Mouse (Mus musculus) small intestine, adult 2 months (tissue): ENCODE data around the gene Jarid2. TPM values are rescaled to one million over a fixed set of nuclear protein-coding genes. Genes with fewer than 3 reads are reported as not detected.

Experiments
- H3K27ac ChIP-seq: fragments of 200-500 bp; 2 replicates; pipeline ENCODE4 v1.5.1; 2012; ENCODE audit warnings: low read depth, low read length, control low read depth, inconsistent platforms; ENCODE audit not compliant: insufficient read depth
- H3K27me3 ChIP-seq: fragments of 200-500 bp; 2 replicates; pipeline ENCODE4 v1.6.1; 2012; ENCODE audit warnings: mild to moderate bottlenecking, moderate library complexity, low read length, inconsistent platforms; ENCODE audit not compliant: control insufficient read depth, insufficient read depth
- H3K36me3 ChIP-seq: fragments of 200-500 bp; 2 replicates; pipeline ENCODE4 v1.6.1; 2012; ENCODE audit warnings: mild to moderate bottlenecking, low read length, control low read depth, inconsistent platforms; ENCODE audit not compliant: control insufficient read depth, insufficient read depth
- H3K4me1 ChIP-seq: fragments of 200-500 bp; 2 replicates; pipeline ENCODE4 v1.6.1; 2012; ENCODE audit warnings: low read length, inconsistent platforms, mixed read lengths; ENCODE audit not compliant: control insufficient read depth, insufficient read depth, insufficient read length
- H3K4me3 ChIP-seq: fragments of 200-500 bp; 2 replicates; pipeline ENCODE4 v1.5.1; 2012; ENCODE audit warnings: low read depth, mild to moderate bottlenecking, control low read depth, inconsistent platforms, low read length, moderate library complexity
- CTCF ChIP-seq: fragments of 200-500 bp; IDR thresholded peaks from 2 replicates; pipeline ENCODE4 v1.5.1; 2012; ENCODE audit warnings: low read depth, mild to moderate bottlenecking, control low read depth, inconsistent platforms, low read length, moderate library complexity, mixed read lengths; ENCODE audit not compliant: insufficient replicate concordance, insufficient read length; ENCODE audit errors: extremely low read depth
- POLR2A ChIP-seq: fragments of 200-500 bp; IDR thresholded peaks from 2 replicates; pipeline ENCODE4 v1.6.1; 2012; ENCODE audit warnings: low read depth, mild to moderate bottlenecking, control low read depth, inconsistent platforms, low read length, moderate library complexity
- WGBS: fragments of 180-500 bp; shearing (Covaris S2); methylation state at CpG from one replicate; pipeline ENCODE4 v1.1.7; 2018; 5-methylcytosine and 5-hydroxymethylcytosine counted together
- polyA plus RNA-seq: library from polyadenylated mRNA; depleted of rRNA; stranded (reverse); fragments of >200 nt; gene quantifications from 2 replicates; pipeline ENCODE4 v1.2.3, GENCODE M21; 2012

Jarid2 gene
- polyA plus RNA-seq, 1 experiment, result 9.5 TPM

- Histone ChIP-seq H3K27me3 (no peaks in the 10 kb centered on the region), H3K36me3 (peaks cover 4% of the 10 kb centered on the region; the same call in 1 of the 2 replicates), H3K27ac (no peak overlapping the region), H3K4me1 (no peaks in the 10 kb centered on the region), H3K4me3 (no peak overlapping the region)
- TF ChIP-seq POLR2A (no peak), CTCF (no peak)
- WGBS, result 93% methylated on average over 2 of the region's 2 CpGs
Measured at GRCm38 (mm10) chr13:44781126-44781525, 51.9 kb downstream of the Jarid2 start.

GRCm38 (mm10) chr13:44784551-44784950, 55.3 kb downstream of the Jarid2 start:
- TF ChIP-seq CTCF (no peak), POLR2A (no peak)
- no peaks in the 10 kb centered on the region for H3K27me3 ChIP-seq
- H3K4me1 ChIP-seq, result no peaks in the 10 kb centered on the region
- no peak overlapping the region for H3K4me3 ChIP-seq
- H3K27ac ChIP-seq, result no peak overlapping the region
- WGBS, result 72% methylated on average over 1 of the region's 1 CpGs
- 0 out of 2 replicates have a peak, but pooled peaks cover 2% of the 10 kb centered on the region for H3K36me3 ChIP-seq

DNA sequence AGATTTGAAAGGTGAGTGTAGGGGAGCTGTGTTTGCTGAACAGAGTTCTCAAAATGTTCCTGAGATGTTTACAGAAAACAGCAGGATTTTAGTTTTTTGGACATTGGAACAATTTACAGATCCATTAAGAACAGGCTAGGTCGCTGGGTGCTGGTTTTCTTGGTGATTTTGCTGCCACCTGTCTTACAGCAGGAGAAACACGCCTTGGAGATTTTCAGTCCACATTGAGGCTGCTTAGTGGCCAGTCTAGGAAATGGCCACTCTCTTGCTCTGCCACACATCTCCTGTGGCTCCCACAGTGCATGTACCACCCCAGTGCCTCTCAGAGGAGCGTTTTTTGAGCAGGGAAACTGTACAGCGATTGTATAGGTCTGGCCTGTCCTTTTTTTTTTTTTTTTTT, 57.0 kb downstream of the Jarid2 start:
- 38% methylated on average over 4 of the region's 4 CpGs for WGBS
- TF ChIP-seq CTCF (peak; percentile 59; the same call in 1 of the 2 replicates), POLR2A (no peak)
- no peak overlapping the region for H3K4me3 ChIP-seq
- no peaks in the 10 kb centered on the region for H3K4me1 ChIP-seq
- H3K36me3 ChIP-seq, result 0 out of 2 replicates have a peak, but pooled peaks cover 2% of the 10 kb centered on the region
- H3K27me3 ChIP-seq, result no peaks in the 10 kb centered on the region
- no peak overlapping the region for H3K27ac ChIP-seq

DNA sequence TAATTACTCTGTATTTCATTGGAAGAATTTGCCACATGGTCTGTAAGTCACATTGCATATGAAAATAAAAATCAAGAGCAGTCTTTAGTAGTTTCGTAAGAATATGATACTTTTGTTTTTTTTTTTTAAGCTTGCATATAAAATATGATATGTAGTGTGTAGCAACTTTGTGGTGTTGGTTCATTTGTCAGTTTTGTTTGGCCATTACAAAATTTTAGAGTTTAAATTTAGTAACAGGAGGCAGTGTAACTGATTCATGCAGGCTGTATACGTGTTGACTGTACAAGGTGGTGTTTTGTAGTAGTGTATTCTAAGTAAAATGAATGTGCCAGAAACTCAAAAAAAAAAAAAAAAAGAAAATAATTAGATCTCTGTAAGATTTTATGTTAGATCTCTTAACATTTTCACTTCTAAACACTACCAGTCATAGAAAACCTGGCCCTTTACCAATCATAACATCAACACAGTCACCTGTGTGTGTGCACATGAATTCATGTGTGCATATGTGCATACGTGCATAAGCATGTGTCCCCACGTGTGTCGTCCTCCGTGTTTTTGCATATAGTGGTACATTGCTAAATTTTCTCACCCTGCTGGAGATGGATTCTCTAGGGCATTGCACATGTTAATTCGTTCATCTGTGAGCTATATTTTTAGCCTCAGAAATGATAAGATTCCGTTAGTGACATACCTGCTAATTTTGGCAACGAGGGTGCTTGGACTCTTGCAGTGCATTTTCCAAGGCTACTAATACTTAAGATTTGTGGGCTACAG, 59.3 kb downstream of the Jarid2 start:
- no peaks in the 10 kb centered on the region; the same call in 1 of the 2 replicates for H3K4me1 ChIP-seq
- H3K27ac ChIP-seq, result no peak overlapping the region
- TF ChIP-seq CTCF, result no peak
- TF ChIP-seq POLR2A, result no peak
- H3K27me3 ChIP-seq, result no peaks in the 10 kb centered on the region
- H3K36me3 ChIP-seq, result no peaks in the 10 kb centered on the region
- 82% methylated on average over 9 of the region's 9 CpGs for WGBS
- no peak overlapping the region for H3K4me3 ChIP-seq

DNA sequence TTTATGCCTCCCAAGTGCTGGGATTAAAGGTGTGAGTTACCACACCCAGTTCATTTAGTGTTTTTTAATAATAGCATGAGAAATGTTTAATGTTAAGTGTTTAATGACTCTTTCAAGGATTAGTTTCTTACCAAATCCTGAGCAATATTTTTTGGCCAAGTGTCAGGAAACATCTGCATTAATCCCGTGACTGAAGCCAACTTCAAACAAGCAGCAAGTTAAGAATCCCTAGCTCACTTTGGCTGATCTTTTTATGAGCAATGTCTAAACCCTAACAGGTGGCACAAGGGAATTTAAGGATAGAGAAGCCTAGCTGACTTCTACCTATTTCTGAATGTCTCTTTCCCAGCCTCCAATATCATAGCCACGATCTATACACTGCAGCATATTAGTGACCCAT, 60.7 kb downstream of the Jarid2 start:
- Histone ChIP-seq H3K4me1 (no peaks in the 10 kb centered on the region; the same call in 1 of the 2 replicates), H3K36me3 (no peaks in the 10 kb centered on the region), H3K27me3 (no peaks in the 10 kb centered on the region), H3K27ac (no peak overlapping the region), H3K4me3 (no peak overlapping the region)
- TF ChIP-seq CTCF (no peak), POLR2A (no peak)
- 53% methylated on average over 2 of the region's 2 CpGs for WGBS

DNA sequence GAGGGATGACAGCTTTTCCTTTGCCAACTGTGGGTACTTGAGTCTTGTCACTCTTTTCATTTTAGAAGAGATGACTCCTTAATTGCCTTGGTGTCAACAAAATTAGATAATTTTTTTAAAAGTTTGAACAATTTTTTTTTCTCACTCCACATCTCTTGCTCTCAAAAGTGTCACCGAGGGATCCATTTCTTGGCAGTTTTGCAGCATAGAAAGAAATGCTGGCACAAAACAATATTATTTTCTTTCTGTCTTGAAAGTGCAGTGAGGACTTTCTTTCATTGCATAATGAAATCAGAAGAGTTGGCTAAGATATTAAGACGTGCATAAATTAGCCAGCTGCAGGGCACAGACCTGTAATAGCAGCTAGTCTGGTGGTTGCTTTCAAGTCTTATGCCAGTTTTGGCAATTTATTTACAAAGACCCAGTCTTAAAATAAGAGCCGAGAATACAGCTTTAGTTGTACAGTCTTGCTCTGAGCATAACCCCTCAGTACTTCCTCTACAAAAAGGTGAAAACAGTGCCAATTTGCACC, 63.2 kb downstream of the Jarid2 start:
- no peak overlapping the region for H3K4me3 ChIP-seq
- TF ChIP-seq POLR2A (no peak), CTCF (no peak)
- H3K27ac ChIP-seq, result no peak overlapping the region
- 77% methylated on average over 3 of the region's 3 CpGs for WGBS
- no peaks in the 10 kb centered on the region for H3K27me3 ChIP-seq
- no peaks in the 10 kb centered on the region; the same call in 1 of the 2 replicates for H3K4me1 ChIP-seq
- H3K36me3 ChIP-seq, result no peaks in the 10 kb centered on the region

DNA sequence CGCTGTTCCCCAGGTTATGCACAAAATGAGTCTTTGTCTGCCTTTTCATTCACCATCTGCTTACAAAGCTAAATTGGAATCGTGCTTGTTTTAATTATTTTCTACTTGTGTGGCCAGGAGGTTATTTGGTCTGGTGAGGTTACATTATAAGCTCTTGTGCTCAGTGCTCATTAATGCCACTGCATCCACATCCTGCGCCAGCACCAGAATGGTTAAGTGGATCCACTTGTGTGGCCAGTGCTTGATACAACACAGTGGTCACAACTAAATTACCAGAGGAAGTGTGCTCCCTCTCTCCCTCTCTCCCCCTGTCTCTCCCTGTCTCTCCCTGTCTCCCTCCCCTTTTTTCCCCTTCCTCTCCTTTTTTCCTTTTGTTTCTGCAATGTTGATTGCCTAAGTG, 66.6 kb downstream of the Jarid2 start:
- Histone ChIP-seq H3K27me3 (no peaks in the 10 kb centered on the region), H3K27ac (no peak overlapping the region), H3K4me3 (no peak overlapping the region), H3K4me1 (no peaks in the 10 kb centered on the region; the same call in 1 of the 2 replicates), H3K36me3 (no peaks in the 10 kb centered on the region; the same call in 1 of the 2 replicates)
- WGBS, result 82% methylated on average over 3 of the region's 3 CpGs
- TF ChIP-seq CTCF, result no peak
- no peak for TF ChIP-seq POLR2A
